Mouse (Mus musculus): ENCODE measurements around the gene Jchain. TPM values are rescaled to one million over a fixed set of nuclear protein-coding genes. Genes with fewer than 3 reads are reported as not detected.
"Not testable (repeated sequence)": the region's sequence is repeated elsewhere in the genome, so short reads cannot be mapped to it uniquely, and the experiment has no call there.

Jchain gene
- polyA plus RNA-seq, 1 experiment from 2014 or later, result 0.48 TPM

DNA sequence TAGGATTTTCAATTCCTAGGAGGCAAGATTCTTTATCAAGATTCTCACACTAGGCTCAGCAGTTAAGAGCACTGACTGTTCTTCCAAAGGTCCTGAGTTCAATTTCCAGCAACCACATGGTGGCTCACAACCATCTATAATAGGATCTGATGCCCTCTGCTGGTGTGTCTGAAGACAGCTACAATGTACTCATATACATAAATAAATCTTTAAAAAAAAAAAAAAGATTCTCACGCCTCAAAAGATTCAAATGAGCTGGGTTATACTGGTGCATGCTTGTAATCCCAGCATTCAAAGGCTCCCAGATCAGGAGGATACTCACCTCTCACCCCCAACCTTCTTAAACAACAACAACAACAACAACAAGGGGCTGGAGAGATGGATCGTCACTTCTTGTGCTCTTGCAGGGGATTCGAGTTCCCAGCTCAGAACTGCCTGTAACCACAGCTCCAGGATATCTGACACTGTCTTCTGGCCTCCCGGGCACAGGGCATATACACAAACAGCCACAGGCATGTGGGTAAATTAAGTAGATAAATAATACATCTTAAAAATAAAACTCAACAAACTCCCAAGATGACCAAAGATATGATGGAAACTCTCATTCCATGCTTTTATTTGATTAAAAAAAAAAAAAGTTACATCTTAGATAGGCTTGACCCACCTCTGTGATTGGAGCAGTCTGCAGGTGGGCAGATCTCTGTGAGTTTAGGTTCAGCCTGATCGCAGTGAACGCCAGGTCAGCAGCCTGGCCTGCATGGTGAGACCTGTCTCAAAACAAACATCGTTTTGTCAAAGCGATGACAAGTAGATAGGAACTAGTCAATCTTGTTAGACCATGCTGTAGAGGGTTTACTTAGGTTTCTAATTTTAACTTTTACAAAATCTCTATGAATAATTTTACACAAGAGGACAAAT lies 35.4 kb upstream of the Jchain start:
- no peaks in the 10 kb centered on the region for H3K4me1 ChIP-seq (replicated peaks; ENCODE audit: control insufficient read depth, insufficient read depth, low read length)
- no peak overlapping the region for H3K4me3 ChIP-seq (ENCODE audit: low read depth, low read length)
- H3K27me3 ChIP-seq (ENCODE audit: control insufficient read depth, insufficient read depth, low read length), result no peaks in the 10 kb centered on the region
- no peaks in the 10 kb centered on the region for H3K9me3 ChIP-seq (ENCODE audit: control insufficient read depth, low read length)
- DNase-seq (ENCODE audit: low spot score), result no peak
- no peak for ATAC-seq (replicated peaks; ENCODE audit: low FRiP score)
- H3K4me2 ChIP-seq (ENCODE audit: low read depth, low read length, severe bottlenecking), result no peak overlapping the region
- H3K27ac ChIP-seq (ENCODE audit: low read depth, low read length), result no peak overlapping the region
- no peak overlapping the region for H3K9ac ChIP-seq (ENCODE audit: low read length)
- no peaks in the 10 kb centered on the region for H3K36me3 ChIP-seq (ENCODE audit: control insufficient read depth, insufficient read depth, low read length)
- WGBS, result 78% methylated on average over 8 of the region's 8 CpGs

DNA sequence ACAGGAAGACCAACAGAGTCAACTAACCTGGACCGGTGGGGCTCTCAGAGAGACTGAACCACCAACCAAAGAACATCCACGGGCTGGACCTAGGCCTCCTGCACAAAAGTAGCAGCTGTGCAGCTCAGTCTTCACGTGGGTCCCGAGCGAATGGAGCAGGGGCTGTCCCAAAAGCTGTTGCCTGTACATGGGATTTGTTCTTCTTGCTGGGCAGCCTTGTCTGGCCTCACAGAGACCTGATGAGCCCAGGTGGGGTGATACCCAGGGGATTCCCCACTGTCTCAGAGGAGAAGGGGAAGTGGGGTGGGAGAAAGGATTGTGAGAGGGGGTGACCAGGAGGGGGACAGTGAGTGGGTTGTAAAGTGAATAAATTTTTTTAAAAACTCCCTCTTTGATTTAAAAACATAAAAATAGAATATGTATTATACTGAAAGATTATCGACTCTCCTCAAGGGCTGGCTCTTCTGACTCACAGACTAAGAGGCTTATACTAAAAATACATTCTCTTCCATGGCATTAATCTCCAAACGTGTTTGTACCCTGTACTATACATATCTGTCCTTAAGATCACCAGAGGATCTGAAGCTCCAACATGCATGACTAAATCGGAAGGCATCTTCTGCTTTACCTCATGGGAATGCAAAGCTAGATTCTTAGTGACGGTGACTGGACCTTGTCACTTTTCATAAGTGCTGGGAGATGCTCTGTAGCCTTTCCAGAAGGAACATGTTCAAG lies 33.6 kb upstream of the Jchain start:
- H3K27ac ChIP-seq (ENCODE audit: low read depth, low read length), result no peak overlapping the region
- DNase-seq (ENCODE audit: low spot score), result peak; percentile 37
- H3K27me3 ChIP-seq (ENCODE audit: control insufficient read depth, insufficient read depth, low read length), result no peaks in the 10 kb centered on the region
- no peak overlapping the region for H3K4me2 ChIP-seq (ENCODE audit: low read depth, low read length, severe bottlenecking)
- H3K9ac ChIP-seq (ENCODE audit: low read length), result no peak overlapping the region
- H3K9me3 ChIP-seq (ENCODE audit: control insufficient read depth, low read length), result no peaks in the 10 kb centered on the region
- H3K4me1 ChIP-seq (replicated peaks; ENCODE audit: control insufficient read depth, insufficient read depth, low read length), result no peaks in the 10 kb centered on the region
- H3K36me3 ChIP-seq (ENCODE audit: control insufficient read depth, insufficient read depth, low read length), result no peaks in the 10 kb centered on the region
- no peak for ATAC-seq (replicated peaks; ENCODE audit: low FRiP score)
- WGBS, result 81% methylated on average over 9 of the region's 9 CpGs
- H3K4me3 ChIP-seq (ENCODE audit: low read depth, low read length), result no peak overlapping the region

GRCm38 (mm10) chr5:88558991-88559390 lies 31.3 kb upstream of the Jchain start:
- no peak overlapping the region for H3K4me3 ChIP-seq (ENCODE audit: low read depth, low read length)
- no peak overlapping the region for H3K9ac ChIP-seq (ENCODE audit: low read length)
- H3K27me3 ChIP-seq (ENCODE audit: control insufficient read depth, insufficient read depth, low read length), result no peaks in the 10 kb centered on the region
- H3K27ac ChIP-seq (ENCODE audit: low read depth, low read length), result no peak overlapping the region
- H3K4me2 ChIP-seq (ENCODE audit: low read depth, low read length, severe bottlenecking), result no peak overlapping the region
- no peaks in the 10 kb centered on the region for H3K9me3 ChIP-seq (ENCODE audit: control insufficient read depth, low read length)
- WGBS, result 44% methylated on average over 1 of the region's 1 CpGs
- DNase-seq (ENCODE audit: low spot score) (no peak), ATAC-seq (replicated peaks; ENCODE audit: low FRiP score) (no peak)
- H3K36me3 ChIP-seq (ENCODE audit: control insufficient read depth, insufficient read depth, low read length), result no peaks in the 10 kb centered on the region; the same call in 1 of the 2 replicates
- H3K4me1 ChIP-seq (replicated peaks; ENCODE audit: control insufficient read depth, insufficient read depth, low read length), result peaks cover 6% of the 10 kb centered on the region; the same call in 1 of the 2 replicates

- peaks cover 6% of the 10 kb centered on the region; the same call in 1 of the 2 replicates for H3K4me1 ChIP-seq (replicated peaks; ENCODE audit: control insufficient read depth, insufficient read depth, low read length)
- WGBS, result under 1% methylated on average over 74 of the region's 76 CpGs
- H3K36me3 ChIP-seq (ENCODE audit: control insufficient read depth, insufficient read depth, low read length), result no peaks in the 10 kb centered on the region; the same call in 1 of the 2 replicates
- peak within 1 kb of the TSS; percentile 86 for H3K27ac ChIP-seq (ENCODE audit: low read depth, low read length)
- H3K27me3 ChIP-seq (ENCODE audit: control insufficient read depth, insufficient read depth, low read length), result no peaks in the 10 kb centered on the region
- peak within 1 kb of the TSS; percentile 89 for H3K4me2 ChIP-seq (ENCODE audit: low read depth, low read length, severe bottlenecking)
- ATAC-seq (replicated peaks; ENCODE audit: low FRiP score), result peak; percentile 96
- peak within 1 kb of the TSS; percentile 68 for H3K4me3 ChIP-seq (ENCODE audit: low read depth, low read length)
- H3K9me3 ChIP-seq (ENCODE audit: control insufficient read depth, low read length), result no peaks in the 10 kb centered on the region
- peak; percentile 97 for DNase-seq (ENCODE audit: low spot score)
- peak within 1 kb of the TSS; percentile 88 for H3K9ac ChIP-seq (ENCODE audit: low read length)
Measured at GRCm38 (mm10) chr5:88554086-88554886, 26.6 kb upstream of the Jchain start, which contains the start of gene Utp3. TSS of gene Utp3 (plus strand) at chr5:88554462.

DNA sequence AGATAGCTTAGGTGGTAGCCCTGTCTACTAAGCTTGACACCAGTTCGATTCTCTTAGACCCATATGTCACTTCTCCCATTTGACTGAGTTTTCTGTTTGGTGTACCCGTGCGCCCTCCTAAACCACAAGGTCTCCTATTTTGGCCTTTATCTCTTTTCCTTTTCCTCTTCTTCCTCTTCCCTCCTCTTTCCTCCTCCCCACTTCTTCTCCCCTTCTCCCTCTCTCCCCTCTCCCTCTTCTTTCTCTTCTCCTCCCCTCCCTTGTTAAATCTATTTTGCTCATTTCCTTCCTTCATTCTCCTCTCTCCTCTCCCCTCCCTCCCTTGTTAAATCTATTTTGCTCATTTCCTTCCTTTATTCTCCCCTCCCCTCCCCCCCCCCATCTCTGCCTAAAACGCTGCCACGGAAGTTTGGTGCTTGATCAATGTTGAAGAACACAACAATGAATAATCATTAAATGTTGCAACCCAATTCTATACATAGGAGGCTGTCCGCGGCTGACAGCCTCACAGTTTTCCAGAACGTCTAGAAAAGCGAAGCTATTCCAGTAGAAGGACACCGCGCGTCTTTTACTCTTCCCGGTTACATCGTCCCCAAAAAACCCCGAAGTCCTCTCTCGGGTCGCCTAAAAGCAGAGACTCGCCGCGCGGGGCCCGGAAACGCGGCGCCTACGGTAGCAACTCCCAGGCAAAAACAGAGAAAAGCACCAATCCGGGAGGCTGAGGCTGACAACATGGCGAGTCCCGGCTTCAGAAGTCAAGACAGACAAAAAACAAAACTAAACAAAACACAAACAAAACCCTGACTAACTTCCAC lies 25.8 kb upstream of the Jchain start:
- H3K4me2 ChIP-seq (ENCODE audit: low read depth, low read length, severe bottlenecking), result peak overlapping the region; percentile 67
- H3K9me3 ChIP-seq (ENCODE audit: control insufficient read depth, low read length), result no peaks in the 10 kb centered on the region
- no peaks in the 10 kb centered on the region for H3K27me3 ChIP-seq (ENCODE audit: control insufficient read depth, insufficient read depth, low read length)
- WGBS, result 9% methylated on average over 29 of the region's 29 CpGs
- DNase-seq (ENCODE audit: low spot score) (no peak), ATAC-seq (replicated peaks; ENCODE audit: low FRiP score) (peak; percentile 77)
- H3K27ac ChIP-seq (ENCODE audit: low read depth, low read length), result peak overlapping the region; percentile 86
- peak overlapping the region; percentile 79 for H3K9ac ChIP-seq (ENCODE audit: low read length)
- peak overlapping the region; percentile 68 for H3K4me3 ChIP-seq (ENCODE audit: low read depth, low read length)
- H3K4me1 ChIP-seq (replicated peaks; ENCODE audit: control insufficient read depth, insufficient read depth, low read length), result peaks cover 6% of the 10 kb centered on the region; the same call in 1 of the 2 replicates
- no peaks in the 10 kb centered on the region; the same call in 1 of the 2 replicates for H3K36me3 ChIP-seq (ENCODE audit: control insufficient read depth, insufficient read depth, low read length)

DNA sequence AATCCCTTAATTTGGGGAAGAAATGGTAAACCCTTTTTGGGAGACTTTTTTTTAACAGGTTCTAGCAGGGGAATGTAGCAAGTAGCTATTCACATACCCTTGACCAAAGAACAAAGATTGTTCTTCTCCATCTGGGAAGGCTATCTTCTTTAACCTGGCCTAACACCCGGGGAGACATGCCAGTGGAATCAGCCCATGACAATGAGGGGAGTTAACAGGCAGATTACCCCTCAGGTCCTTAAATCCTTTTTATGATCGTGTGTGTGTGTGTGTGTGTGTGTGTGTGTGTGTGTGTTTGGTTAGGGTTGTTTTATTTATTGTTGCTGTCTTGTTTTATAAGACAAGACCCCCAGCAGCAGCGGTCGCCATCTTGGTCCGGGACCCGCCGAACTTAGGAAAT lies 17.8 kb upstream of the Jchain start:
- no peak overlapping the region for H3K27ac ChIP-seq (ENCODE audit: low read depth, low read length)
- ATAC-seq (replicated peaks; ENCODE audit: low FRiP score), result no peak
- no peaks in the 10 kb centered on the region for H3K36me3 ChIP-seq (ENCODE audit: control insufficient read depth, insufficient read depth, low read length)
- no peaks in the 10 kb centered on the region for H3K9me3 ChIP-seq (ENCODE audit: control insufficient read depth, low read length)
- no peaks in the 10 kb centered on the region for H3K27me3 ChIP-seq (ENCODE audit: control insufficient read depth, insufficient read depth, low read length)
- H3K9ac ChIP-seq (ENCODE audit: low read length), result no peak overlapping the region
- DNase-seq (ENCODE audit: low spot score), result no peak
- no peaks in the 10 kb centered on the region for H3K4me1 ChIP-seq (replicated peaks; ENCODE audit: control insufficient read depth, insufficient read depth, low read length)
- WGBS, result 84% methylated on average over 7 of the region's 7 CpGs
- H3K4me2 ChIP-seq (ENCODE audit: low read depth, low read length, severe bottlenecking), result no peak overlapping the region
- H3K4me3 ChIP-seq (ENCODE audit: low read depth, low read length), result no peak overlapping the region

- not testable (repeated sequence) for H3K9ac ChIP-seq (ENCODE audit: low read length); H3K27ac ChIP-seq (ENCODE audit: low read depth, low read length); DNase-seq (ENCODE audit: low spot score); H3K4me2 ChIP-seq (ENCODE audit: low read depth, low read length, severe bottlenecking); H3K4me3 ChIP-seq (ENCODE audit: low read depth, low read length); H3K9me3 ChIP-seq (ENCODE audit: control insufficient read depth, low read length); H3K27me3 ChIP-seq (ENCODE audit: control insufficient read depth, insufficient read depth, low read length); H3K36me3 ChIP-seq (ENCODE audit: control insufficient read depth, insufficient read depth, low read length); H3K4me1 ChIP-seq (replicated peaks; ENCODE audit: control insufficient read depth, insufficient read depth, low read length); ATAC-seq (replicated peaks; ENCODE audit: low FRiP score)
- 87% methylated on average over 1 of the region's 1 CpGs for WGBS
Measured at GRCm38 (mm10) chr5:88544411-88544810, 16.7 kb upstream of the Jchain start.
